Mouse (Mus musculus): ENCODE measurements around the gene Rab40c. TPM values are rescaled to one million over a fixed set of nuclear protein-coding genes. Genes with fewer than 3 reads are reported as not detected.

Rab40c gene
- total RNA-seq (2014; rRNA removed) (6.1 and 7.2 TPM in 2 replicates), polyA plus RNA-seq (2012; rRNA removed) (22.8 and 24.1 TPM in 2 replicates)

- Histone ChIP-seq H3K27me3 (ENCODE audit: control insufficient read depth, insufficient read depth, low read length) (no peaks in the 10 kb centered on the region), H3K4me3 (ENCODE audit: insufficient read depth, low read depth, low read length) (peak within 1 kb of the TSS; percentile 98), H3K79me2 (ENCODE audit: control insufficient read depth, insufficient read depth, low read length) (peaks cover 25% of the 10 kb centered on the region), H3K36me3 (ENCODE audit: control insufficient read depth, insufficient read depth, low read length) (no peaks in the 10 kb centered on the region), H3K9ac (ENCODE audit: low read depth, low read length) (peak within 1 kb of the TSS; percentile 85), H3K4me1 (ENCODE audit: control insufficient read depth, insufficient read depth, low read length) (peaks cover 17% of the 10 kb centered on the region), H3K27ac (replicated peaks; ENCODE audit: insufficient read depth, low read depth, low read length) (peak within 1 kb of the TSS; percentile 89)
- DNase-seq (ENCODE audit: extremely low read depth, low read depth, low spot score) = peak; percentile 24
- WGBS = under 1% methylated on average over 77 of the region's 78 CpGs
- TF ChIP-seq CTCF (IDR thresholded peaks at IDR 0.05; ENCODE audit: low read depth, low read length) (no peak), POLR2A (IDR thresholded peaks at IDR 0.05; ENCODE audit: extremely low read depth, insufficient read depth, low read length) (0 out of 2 replicates have a peak, but pooled peaks have one; percentile 14)
These were observed at the start of gene Rab40c for GRCm38 (mm10) chr17:25919144-25919785. Rab40c (minus strand) TSS chr17:25919727.

- Histone ChIP-seq H3K4me1 (ENCODE audit: control insufficient read depth, insufficient read depth, low read length) (peaks cover 4% of the 10 kb centered on the region), H3K9ac (ENCODE audit: low read depth, low read length) (no peak overlapping the region), H3K27me3 (ENCODE audit: control insufficient read depth, insufficient read depth, low read length) (no peaks in the 10 kb centered on the region), H3K27ac (replicated peaks; ENCODE audit: insufficient read depth, low read depth, low read length) (no peak overlapping the region), H3K4me3 (ENCODE audit: insufficient read depth, low read depth, low read length) (no peak overlapping the region), H3K79me2 (ENCODE audit: control insufficient read depth, insufficient read depth, low read length) (peaks cover 11% of the 10 kb centered on the region), H3K36me3 (ENCODE audit: control insufficient read depth, insufficient read depth, low read length) (no peaks in the 10 kb centered on the region)
- TF ChIP-seq CTCF (IDR thresholded peaks at IDR 0.05; ENCODE audit: low read depth, low read length) (no peak), POLR2A (IDR thresholded peaks at IDR 0.05; ENCODE audit: extremely low read depth, insufficient read depth, low read length) (no peak)
- WGBS = 21% methylated on average over 1 of the region's 1 CpGs
- DNase-seq (ENCODE audit: extremely low read depth, low read depth, low spot score) = peak; percentile 65
These were observed 48.6 kb upstream of the Rab40c start for GRCm38 (mm10) chr17:25968176-25968575.

- DNase-seq (ENCODE audit: extremely low read depth, low read depth, low spot score) = peak; percentile 61
- H3K27ac ChIP-seq (replicated peaks; ENCODE audit: insufficient read depth, low read depth, low read length) = no peak overlapping the region
- H3K27me3 ChIP-seq (ENCODE audit: control insufficient read depth, insufficient read depth, low read length) = no peaks in the 10 kb centered on the region
- 22% methylated on average over 3 of the region's 3 CpGs for WGBS
- H3K9ac ChIP-seq (ENCODE audit: low read depth, low read length) = no peak overlapping the region
- no peak overlapping the region for H3K4me3 ChIP-seq (ENCODE audit: insufficient read depth, low read depth, low read length)
- H3K4me1 ChIP-seq (ENCODE audit: control insufficient read depth, insufficient read depth, low read length) = peaks cover 4% of the 10 kb centered on the region
- H3K36me3 ChIP-seq (ENCODE audit: control insufficient read depth, insufficient read depth, low read length) = no peaks in the 10 kb centered on the region
- TF ChIP-seq CTCF (IDR thresholded peaks at IDR 0.05; ENCODE audit: low read depth, low read length) (no peak), POLR2A (IDR thresholded peaks at IDR 0.05; ENCODE audit: extremely low read depth, insufficient read depth, low read length) (no peak)
- peaks cover 6% of the 10 kb centered on the region for H3K79me2 ChIP-seq (ENCODE audit: control insufficient read depth, insufficient read depth, low read length)
These were observed 48.1 kb upstream of the Rab40c start for GRCm38 (mm10) chr17:25967652-25968051.

- DNase-seq (ENCODE audit: extremely low read depth, low read depth, low spot score) = no peak
- H3K36me3 ChIP-seq (ENCODE audit: control insufficient read depth, insufficient read depth, low read length) = no peaks in the 10 kb centered on the region
- H3K79me2 ChIP-seq (ENCODE audit: control insufficient read depth, insufficient read depth, low read length) = no peaks in the 10 kb centered on the region
- 85% methylated on average over 7 of the region's 7 CpGs for WGBS
- H3K4me3 ChIP-seq (ENCODE audit: insufficient read depth, low read depth, low read length) = no peak overlapping the region
- no peak for TF ChIP-seq CTCF (IDR thresholded peaks at IDR 0.05; ENCODE audit: low read depth, low read length)
- TF ChIP-seq POLR2A (IDR thresholded peaks at IDR 0.05; ENCODE audit: extremely low read depth, insufficient read depth, low read length) = no peak
- H3K4me1 ChIP-seq (ENCODE audit: control insufficient read depth, insufficient read depth, low read length) = peaks cover 4% of the 10 kb centered on the region
- H3K27ac ChIP-seq (replicated peaks; ENCODE audit: insufficient read depth, low read depth, low read length) = no peak overlapping the region
- H3K9ac ChIP-seq (ENCODE audit: low read depth, low read length) = no peak overlapping the region
- no peaks in the 10 kb centered on the region for H3K27me3 ChIP-seq (ENCODE audit: control insufficient read depth, insufficient read depth, low read length)
These were observed 44.7 kb upstream of the Rab40c start for GRCm38 (mm10) chr17:25964271-25964670.

GRCm38 (mm10) chr17:25962413-25962905 lies 42.9 kb upstream of the Rab40c start:
- no peaks in the 10 kb centered on the region for H3K36me3 ChIP-seq (ENCODE audit: control insufficient read depth, insufficient read depth, low read length)
- H3K9ac ChIP-seq (ENCODE audit: low read depth, low read length) = no peak overlapping the region
- WGBS = 93% methylated on average over 7 of the region's 7 CpGs
- TF ChIP-seq CTCF (IDR thresholded peaks at IDR 0.05; ENCODE audit: low read depth, low read length) (no peak), POLR2A (IDR thresholded peaks at IDR 0.05; ENCODE audit: extremely low read depth, insufficient read depth, low read length) (no peak)
- H3K79me2 ChIP-seq (ENCODE audit: control insufficient read depth, insufficient read depth, low read length) = no peaks in the 10 kb centered on the region
- H3K4me3 ChIP-seq (ENCODE audit: insufficient read depth, low read depth, low read length) = no peak overlapping the region
- no peaks in the 10 kb centered on the region for H3K27me3 ChIP-seq (ENCODE audit: control insufficient read depth, insufficient read depth, low read length)
- no peak overlapping the region for H3K27ac ChIP-seq (replicated peaks; ENCODE audit: insufficient read depth, low read depth, low read length)
- no peak for DNase-seq (ENCODE audit: extremely low read depth, low read depth, low spot score)
- H3K4me1 ChIP-seq (ENCODE audit: control insufficient read depth, insufficient read depth, low read length) = no peaks in the 10 kb centered on the region

GRCm38 (mm10) chr17:25961566-25961965 lies 42.0 kb upstream of the Rab40c start:
- no peaks in the 10 kb centered on the region for H3K79me2 ChIP-seq (ENCODE audit: control insufficient read depth, insufficient read depth, low read length)
- H3K4me1 ChIP-seq (ENCODE audit: control insufficient read depth, insufficient read depth, low read length) = no peaks in the 10 kb centered on the region
- WGBS = 94% methylated on average over 5 of the region's 5 CpGs
- H3K27me3 ChIP-seq (ENCODE audit: control insufficient read depth, insufficient read depth, low read length) = no peaks in the 10 kb centered on the region
- H3K27ac ChIP-seq (replicated peaks; ENCODE audit: insufficient read depth, low read depth, low read length) = no peak overlapping the region
- TF ChIP-seq POLR2A (IDR thresholded peaks at IDR 0.05; ENCODE audit: extremely low read depth, insufficient read depth, low read length) (no peak), CTCF (IDR thresholded peaks at IDR 0.05; ENCODE audit: low read depth, low read length) (no peak)
- H3K9ac ChIP-seq (ENCODE audit: low read depth, low read length) = no peak overlapping the region
- DNase-seq (ENCODE audit: extremely low read depth, low read depth, low spot score) = no peak
- H3K36me3 ChIP-seq (ENCODE audit: control insufficient read depth, insufficient read depth, low read length) = no peaks in the 10 kb centered on the region
- H3K4me3 ChIP-seq (ENCODE audit: insufficient read depth, low read depth, low read length) = no peak overlapping the region

Measured in liver, adult 2 months (tissue).